Mouse (Mus musculus) heart, postnatal 36 days (tissue): Measurements from ENCODE around the gene Ints3. TPM values are rescaled to one million over a fixed set of nuclear protein-coding genes. Genes with fewer than 3 reads are reported as not detected.

Experiments
- DNase-seq, 2 experiments: peaks; one replicate each; pipeline ENCODE4 v3.0.0; 2021 to 2022
- intact Hi-C: fragments of 180-260 bp; cut with DNase I; formaldehyde crosslinking; loops from one replicate; pipeline ENCODE4 v1.15.1; 2025
- total RNA-seq, 2 experiments: library from RNA; stranded (reverse); gene quantifications; 2 replicates each; pipeline ENCODE4 v1.2.3; 2021

Ints3 gene
- total RNA-seq, result 10 to 100 TPM; 23.7 to 27.9 TPM

DNA sequence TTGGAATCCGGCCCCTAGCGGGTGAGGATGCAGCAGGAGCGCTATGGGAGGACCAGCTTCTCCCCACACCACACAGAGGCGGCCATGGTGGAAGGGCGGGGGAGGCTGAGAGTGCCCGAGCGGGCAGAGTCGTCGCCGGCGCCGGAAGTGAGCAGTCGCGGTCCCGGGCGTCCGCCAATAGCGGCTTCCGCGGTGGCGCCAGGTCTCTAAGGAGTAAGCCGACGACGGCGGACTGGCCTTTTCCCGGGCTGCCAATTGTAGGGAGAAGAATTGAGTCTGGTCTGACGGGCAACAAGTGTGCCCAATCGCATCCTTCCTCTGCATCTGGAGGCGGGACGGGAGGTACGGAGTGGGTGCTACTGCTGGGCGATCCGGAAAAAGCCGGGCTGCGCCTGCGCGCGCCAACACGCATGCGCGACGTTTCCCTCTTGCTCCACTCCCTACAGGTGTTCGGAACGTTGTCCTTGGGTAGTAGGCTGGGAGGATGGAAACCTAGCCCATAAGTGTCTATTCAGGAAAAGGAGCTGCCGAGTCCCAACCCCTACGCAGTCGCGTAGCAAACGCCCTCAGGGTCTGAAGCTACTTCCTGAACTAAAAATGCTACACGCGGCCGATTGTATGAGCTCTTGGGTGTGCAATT is at the start of gene Ints3:
Ints3 (minus strand) TSS at position 242 of the 640 bp plus-strand sequence.
- intact Hi-C loops, result loop anchor here (1.0 kb wide), 2 partner anchors 13 to 32 kb away; partner anchors contain the start of gene Npr1

DNA sequence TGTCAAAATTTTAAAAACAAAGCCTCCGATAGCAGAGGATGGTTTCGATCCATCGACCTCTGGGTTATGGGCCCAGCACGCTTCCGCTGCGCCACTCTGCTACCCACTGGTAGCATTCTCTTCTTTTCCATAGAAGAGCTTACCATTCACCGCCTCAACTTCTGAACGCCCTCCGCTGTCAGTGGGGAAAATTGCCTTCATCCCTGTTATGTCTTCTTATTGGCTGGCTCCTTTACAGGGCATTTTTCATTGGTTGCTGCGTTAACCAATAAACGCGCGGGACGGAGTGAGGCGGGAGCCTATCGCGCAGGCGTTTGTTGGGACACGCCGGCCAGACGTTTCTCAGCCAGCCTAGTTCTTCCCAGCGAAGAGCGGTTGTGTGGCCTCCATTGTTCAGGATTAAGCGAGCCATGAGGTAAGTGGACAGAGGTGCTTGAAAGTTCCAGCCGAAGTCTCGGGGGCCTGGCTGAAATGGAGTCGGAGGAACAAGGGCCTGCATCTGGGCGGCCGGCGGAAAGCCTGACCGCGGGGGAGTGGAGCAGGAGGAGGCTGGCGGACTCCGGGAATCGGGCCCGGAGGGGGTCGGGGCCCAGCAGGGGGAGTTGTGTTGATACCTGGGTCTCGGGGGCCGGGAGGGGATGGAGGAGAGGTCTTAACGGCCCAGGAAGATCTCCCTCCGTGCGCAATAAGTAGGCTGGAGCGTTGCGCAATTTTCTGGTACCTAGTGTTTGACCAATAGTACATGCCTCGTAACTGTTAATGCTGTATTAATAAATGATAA is 42.6 kb upstream of the Ints3 start, which contains the start of gene Ilf2:
Ilf2 (plus strand) TSS at position 296 of the 781 bp plus-strand sequence.
- peak; percentile 92 for DNase-seq
- intact Hi-C loops, result no loop called here

More for the DNA sequence above, at the start of gene Ints3:
- DNase-seq, result peak; percentile 99 to 100

DNA sequence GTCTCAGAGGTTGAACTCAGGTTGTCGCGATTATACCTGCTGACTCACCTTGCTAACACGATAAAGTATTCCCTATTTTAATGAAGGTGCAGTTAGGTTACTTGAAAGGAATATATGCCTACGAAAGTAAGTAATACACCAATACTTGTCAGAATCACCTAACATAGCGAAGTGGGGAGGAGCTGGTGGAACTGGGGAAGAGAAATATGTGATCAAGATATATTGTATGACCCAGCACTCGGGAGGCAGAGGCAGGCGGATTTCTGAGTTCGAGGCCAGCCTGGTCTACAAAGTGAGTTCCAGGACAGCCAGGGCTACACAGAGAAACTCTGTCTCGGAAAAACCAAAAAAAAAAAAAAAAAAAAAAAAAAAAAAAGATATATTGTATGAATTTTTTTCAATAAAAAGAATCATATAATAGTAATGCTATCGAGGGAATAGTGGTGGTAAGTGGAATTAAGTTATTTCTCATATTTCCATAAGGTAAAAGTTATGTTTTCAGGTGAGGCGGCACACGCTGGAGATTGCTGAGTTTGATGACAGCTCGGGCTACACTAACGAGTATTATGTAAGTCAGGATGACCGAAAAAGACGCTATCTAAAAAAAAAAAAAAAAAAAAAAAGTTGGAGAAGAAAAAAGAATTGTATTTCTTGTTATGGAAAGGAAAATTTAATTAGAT is 41.9 kb upstream of the Ints3 start:
- intact Hi-C loops, result no loop called here
- DNase-seq, result no peak

DNA sequence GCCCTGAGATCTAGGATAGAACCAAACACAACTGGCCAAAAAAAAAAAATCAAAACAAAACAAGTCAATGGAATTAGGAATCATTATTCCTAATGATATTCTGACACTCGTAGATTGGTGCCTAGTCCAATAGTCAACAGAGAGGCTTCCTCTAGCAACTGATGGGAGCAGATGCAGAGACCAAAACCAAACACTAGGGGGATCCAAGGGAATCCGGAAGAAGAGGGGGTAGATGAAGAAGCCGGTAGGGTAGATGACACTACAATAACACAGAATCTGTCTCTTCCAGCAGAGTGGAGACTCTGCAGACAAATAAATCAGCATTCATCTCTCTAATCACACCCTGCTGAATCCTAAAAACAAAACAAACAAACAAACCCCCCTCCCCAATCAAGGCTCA is 38.8 kb upstream of the Ints3 start:
- intact Hi-C loops, result no loop called here
- DNase-seq, result peak; percentile 45 to 49

DNA sequence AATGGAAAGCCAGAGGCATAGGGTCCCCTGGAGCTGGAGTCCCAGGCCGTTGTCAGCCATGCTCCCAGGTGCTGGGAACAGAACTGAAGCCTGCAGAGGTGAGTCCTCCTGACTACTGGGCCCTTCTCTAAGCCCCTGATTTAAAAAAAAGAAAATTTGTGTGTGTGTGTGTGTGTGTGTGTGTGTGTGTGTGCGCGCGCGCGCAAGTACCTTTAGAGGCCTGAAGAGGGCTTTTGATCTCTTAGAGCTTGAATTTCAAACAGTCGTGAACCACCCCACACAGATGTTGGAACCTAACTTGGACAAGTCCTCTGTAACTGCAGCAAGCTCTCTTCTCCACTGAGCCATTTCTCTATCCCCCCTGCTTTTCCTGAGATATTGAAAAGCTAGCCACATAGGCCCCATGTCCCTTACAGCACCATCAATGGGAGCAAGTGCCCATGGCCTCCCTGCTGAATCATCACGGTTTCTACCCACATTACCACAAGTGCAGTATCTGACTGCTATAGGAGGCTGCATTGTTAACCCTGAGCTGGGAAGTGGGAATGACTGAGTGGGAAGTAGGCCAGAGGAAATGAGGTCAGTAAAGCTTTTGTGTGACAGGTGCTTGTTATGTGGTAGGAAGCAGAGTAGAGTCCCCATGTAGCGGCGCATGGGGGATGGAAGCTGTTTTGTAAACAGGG is 34.3 kb upstream of the Ints3 start:
- intact Hi-C loops, result loop anchor here (5.0 kb wide), 1 partner anchor 200 kb away; the partner anchor contains the start of gene Dennd4b
- no peak for DNase-seq

DNA sequence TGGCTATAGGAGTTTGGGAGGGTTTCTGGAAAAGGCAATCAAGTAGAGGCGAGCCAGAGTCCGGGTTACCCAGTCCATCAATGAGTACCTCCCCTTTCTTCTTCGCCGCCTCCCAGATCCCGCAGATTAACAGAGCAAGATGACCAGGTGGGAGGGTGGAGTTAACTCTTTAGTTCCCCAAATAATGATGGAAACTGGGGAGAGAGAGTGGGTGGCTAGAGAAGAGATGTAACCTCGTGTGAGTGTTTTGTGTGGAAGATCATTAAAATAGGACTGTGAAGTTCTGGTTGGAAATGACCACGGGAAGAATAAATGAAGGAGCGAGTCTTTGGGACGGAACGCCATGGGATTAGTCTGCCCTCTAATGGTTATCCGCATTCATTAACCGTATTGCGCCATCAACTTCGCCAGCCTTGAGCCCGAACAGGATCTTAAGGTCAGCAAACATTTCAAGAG is 32.9 kb upstream of the Ints3 start:
- DNase-seq, result peak in 1 of 2 experiments; percentile 60
- intact Hi-C loops, result loop anchor here (1.0 to 5.0 kb wide), 2 partner anchors 54 to 199 kb away; partner anchors contain the start of gene Dennd4b

DNA sequence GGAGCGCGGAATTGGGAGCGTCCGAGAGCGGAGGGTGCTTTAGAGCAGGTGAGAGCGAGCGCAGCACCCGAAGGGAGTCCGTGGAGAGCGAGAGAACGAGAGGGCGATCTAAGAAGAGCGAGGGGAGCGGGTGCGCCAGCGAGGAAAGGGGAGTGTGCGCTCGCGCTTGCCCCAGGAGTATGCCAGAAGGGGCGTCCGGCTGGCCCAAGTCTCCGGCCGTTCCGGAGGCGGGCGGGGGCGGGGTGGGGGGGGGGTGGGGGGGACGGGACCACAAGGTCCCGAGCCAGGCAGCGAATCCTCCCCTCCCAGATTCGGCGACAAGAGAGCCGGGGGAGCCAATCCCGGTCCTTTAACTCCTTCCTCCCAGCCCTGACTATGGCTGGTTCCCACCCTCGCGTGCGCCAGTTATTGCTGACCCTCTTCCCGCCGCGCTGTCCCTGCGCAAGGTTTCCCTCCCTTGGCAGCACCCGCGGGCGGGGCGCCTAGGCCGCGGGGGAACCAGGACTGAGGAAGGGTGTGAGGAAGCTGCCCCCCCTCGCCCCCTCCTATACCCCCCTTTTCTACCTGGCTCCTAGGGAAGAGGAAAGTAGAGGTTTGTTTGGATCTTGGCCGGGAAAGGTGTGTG is 32.4 kb upstream of the Ints3 start, which contains the start of gene Npr1:
Npr1 (minus strand) TSS at position 181 of the 625 bp plus-strand sequence.
- intact Hi-C loops, result loop anchor here (1.0 to 5.0 kb wide), 4 partner anchors 19 to 198 kb away; partner anchors contain the start of genes Dennd4b and Ints3

DNA sequence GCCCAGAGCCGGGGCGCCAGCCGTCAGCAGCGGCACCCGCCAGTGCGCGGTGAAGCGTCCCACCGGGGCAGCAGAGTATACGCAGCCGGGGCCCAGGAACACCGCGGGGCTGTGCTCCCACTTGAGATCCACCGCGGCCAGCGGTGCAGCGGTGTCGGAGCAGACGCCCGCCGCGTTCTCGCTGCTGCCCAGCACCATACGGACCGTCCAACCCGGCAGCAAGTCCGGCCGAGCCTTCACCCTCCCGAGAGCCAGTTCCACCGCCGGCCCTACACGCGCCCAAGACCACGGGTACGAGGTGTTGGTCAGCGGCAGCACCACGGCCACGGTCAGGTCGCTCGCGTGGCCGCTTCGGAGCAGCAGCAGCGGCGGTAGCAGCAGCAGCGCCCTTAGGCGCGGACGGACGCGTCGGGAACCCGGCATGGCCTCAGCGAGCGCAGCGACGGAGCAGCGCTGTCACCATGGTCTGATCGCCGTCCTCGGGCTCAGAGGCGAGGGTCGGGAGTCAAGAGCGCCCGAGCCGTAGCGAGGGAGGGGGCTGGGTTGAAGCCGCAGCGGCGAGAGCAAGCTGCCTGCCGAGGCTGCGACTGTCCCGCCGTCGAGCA is 31.8 kb upstream of the Ints3 start:
- peak; percentile 36 to 66 for DNase-seq
- intact Hi-C loops, result loop anchor here (1.0 to 5.0 kb wide), 3 partner anchors 19 to 198 kb away; partner anchors contain the start of genes Dennd4b and Ints3

More for the DNA sequence above, 32.4 kb upstream of the Ints3 start, which contains the start of gene Npr1:
- peak; percentile 66 to 73 for DNase-seq

DNA sequence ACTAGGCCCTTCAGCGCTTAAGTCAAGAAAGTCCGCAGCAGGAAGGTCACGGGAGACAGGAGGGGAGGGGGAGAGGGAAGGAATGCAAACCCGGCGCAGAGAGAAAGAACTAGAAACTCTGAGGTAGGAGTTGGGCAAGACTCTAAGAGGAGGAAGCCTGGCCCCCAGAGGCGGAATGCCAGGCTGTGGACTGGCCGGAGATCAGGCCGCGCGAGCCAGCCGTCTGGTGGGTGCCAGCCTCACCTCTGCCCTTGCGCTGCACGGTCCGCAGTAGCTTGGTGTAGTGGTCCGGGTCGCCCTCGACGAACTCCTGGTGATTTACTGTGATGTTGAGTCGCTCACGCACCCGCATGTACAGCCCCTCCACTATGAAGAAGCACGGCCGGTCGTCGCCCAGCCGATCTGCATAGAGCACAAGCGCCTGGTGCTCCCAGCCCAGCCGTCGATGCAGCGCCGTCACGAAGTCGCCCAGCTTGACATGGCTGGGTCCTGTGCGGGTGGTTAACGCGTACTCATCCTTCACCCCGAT is 31.2 kb upstream of the Ints3 start:
- peak; percentile 45 to 49 for DNase-seq
- intact Hi-C loops, result loop anchor here (1.0 to 5.0 kb wide), 4 partner anchors 18 to 247 kb away; partner anchors contain the start of genes Dennd4b and Ints3

DNA sequence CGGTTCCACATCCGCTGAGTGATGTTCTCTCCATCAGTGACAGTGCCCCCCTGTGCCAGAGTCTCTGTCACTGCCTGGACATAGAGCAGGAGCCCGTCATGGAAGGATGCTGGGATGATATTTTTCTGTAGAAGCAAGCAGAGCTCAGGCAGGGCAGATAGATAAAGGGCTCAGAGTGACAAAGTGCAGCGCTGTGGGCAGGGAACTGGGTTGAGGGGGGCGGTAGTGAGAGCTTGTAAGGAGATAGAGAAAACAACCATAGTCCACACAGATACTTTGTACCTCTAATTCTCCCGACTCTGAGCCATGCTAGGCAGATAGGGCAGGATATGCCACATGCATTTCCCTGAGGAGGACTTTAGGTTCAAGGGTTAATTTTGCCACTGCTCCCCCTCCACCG is 29.2 kb upstream of the Ints3 start:
- DNase-seq, result no peak
- intact Hi-C loops, result loop anchor here (5.0 kb wide), 1 partner anchor 245 kb away; no protein-coding TSS in a partner anchor

DNA sequence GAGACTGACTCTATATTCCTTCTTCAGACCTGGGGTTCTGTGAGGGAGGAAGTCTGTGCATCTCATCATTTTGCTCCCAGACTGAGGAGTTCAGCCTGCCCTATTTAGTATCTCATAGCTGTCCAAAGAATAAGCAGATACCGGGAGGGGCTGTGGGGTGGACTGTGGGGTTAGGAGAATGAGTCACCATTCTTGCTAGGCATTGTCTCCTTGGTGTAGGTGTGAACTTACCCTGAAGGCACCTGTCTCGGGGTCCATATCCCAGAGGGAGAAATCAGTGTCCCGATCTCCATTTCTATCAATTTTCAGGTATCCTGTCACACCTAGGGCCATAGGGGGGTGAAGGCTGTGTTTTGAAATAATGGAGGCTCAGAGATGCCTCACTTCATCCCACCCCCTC is 28.5 kb upstream of the Ints3 start:
- DNase-seq, result no peak
- intact Hi-C loops, result loop anchor here (5.0 kb wide), 1 partner anchor 245 kb away; no protein-coding TSS in a partner anchor

DNA sequence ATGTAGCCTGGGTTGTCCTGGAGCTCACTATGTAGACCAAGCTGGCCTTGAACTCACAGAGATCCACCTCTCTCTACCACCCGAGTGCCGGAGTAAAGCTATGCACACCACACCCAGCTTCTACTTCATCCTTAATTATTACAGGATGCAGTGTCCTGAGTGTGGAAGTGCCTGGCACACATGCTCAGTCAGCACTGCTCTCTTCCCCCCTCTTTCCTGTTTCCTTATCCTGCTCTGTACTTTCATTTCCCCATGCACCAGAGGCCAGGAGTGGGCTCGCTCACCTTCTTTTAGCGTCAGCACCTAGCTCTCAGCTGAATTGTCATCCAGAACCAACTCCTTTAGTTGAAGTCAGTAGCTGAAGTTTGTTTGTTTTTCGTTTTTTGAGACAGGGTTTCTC is 26.9 kb upstream of the Ints3 start:
- intact Hi-C loops, result loop anchor here (5.0 kb wide), 1 partner anchor 243 kb away; no protein-coding TSS in a partner anchor
- DNase-seq, result no peak

DNA sequence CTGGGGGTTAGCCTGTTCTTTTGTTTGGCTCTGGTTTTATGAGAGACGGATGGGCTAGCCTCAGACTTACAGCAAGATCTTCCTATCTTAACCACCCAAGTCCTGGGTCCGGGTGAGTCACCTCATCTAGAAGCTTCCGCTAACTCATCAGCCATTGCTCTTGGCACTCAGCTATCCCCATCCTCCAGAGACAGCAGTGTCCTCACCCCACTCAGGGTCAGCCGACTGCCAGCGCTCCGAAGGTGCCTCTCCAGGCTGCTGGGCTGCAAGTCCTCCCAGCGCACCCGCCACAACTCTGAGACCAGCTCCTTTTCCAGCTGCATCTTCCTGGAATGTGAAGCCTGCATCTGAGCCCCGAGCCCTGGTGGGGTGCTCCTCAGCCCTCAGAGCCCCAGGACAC is 26.3 kb upstream of the Ints3 start:
- intact Hi-C loops, result loop anchor here (5.0 kb wide), 1 partner anchor 242 kb away; no protein-coding TSS in a partner anchor
- DNase-seq, result no peak

DNA sequence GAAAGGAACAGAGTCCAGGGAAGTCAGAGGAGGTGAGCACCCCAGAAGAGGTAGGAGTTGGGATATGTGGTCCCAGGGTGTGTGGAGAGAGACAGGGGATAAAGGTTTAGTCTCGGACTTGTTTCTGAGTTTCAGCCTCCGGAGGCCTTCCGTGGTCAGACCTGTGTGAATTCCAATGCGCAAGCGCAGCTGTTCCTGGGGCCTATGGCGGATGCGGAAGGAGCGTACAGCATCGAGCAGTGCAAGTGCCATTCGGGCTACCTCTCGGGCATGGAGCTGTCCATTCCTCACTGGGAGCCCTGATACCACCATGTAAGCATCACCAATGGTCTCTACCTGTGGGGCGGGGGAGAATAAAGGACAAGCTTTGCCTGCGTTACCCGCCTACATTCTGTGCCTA is 21.5 kb upstream of the Ints3 start:
- DNase-seq, result no peak
- intact Hi-C loops, result no loop called here

DNA sequence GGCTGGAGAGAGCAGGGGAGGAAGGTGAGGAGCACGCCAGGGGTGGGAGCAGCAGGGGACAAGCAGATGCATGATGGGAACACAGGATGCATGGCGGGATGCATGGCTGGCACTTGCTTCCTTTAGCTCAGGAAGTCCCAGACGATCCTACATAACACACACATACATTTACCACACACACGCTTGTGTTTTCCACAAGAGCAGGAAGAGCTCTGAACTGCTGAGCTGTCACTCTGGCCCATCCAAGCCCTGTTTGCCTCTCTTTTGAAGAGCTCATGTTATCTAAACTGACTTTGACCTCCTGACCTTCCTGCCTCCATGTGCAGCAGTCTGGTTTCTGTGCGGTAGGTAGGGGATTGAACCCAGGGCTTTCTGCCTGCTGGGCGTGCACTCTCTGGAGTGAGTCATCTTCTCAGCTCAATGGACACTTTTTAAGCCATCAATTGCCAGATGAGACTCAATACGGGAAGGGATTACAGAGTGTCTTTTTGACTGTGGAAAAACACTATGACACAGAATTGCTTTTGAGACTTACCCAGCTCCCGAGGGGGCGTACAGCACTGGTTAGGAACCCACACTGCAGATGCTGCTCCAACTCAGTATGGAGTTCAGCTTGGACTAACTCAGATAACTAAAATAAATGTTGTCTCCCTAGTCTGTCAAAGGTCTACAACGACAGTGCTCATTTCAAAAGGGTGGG is 18.1 kb upstream of the Ints3 start:
- intact Hi-C loops, result no loop called here
- DNase-seq, result no peak

DNA sequence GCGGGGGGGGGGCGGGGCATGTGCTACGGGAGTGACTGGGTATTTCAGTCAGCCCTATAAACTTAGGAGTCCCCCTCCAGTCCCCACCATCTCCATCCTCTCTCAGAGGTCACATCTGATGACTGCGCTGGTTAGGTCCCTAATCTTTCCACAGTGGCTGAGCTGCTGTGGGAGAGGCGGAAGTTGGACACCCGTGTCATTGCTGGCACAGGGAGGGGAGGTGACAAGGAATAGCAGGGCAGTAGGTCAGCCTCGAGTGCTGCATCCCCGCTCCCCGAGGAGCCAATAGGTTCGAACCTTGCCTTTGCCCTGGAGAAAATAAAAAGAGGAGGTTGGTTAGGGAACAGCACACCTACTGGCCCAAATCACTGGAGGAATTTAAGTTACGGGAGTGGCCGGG is 17.5 kb upstream of the Ints3 start:
- intact Hi-C loops, result no loop called here
- no peak for DNase-seq

DNA sequence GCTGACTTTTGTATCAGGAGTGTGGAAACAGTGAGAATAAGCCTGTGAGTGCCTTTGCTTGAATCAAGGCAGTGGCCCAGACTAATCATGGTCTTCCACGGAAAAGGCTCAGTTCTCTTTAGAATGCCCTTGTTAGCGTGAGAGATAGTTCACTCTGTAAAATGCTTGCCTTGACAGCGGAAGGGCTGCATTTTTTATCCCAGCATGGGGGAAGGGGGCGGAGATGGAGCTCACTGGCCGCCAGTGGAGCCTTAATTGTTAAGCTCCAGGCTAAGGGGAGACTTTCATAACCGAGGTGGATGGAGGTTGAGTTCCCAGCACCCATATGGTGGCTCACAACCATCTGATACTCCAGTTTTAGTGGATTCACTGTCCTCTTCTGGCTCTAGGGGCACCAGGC is 15.2 kb upstream of the Ints3 start:
- no peak for DNase-seq
- intact Hi-C loops, result loop anchor here (10.0 kb wide), 1 partner anchor 584 kb away; no protein-coding TSS in a partner anchor

DNA sequence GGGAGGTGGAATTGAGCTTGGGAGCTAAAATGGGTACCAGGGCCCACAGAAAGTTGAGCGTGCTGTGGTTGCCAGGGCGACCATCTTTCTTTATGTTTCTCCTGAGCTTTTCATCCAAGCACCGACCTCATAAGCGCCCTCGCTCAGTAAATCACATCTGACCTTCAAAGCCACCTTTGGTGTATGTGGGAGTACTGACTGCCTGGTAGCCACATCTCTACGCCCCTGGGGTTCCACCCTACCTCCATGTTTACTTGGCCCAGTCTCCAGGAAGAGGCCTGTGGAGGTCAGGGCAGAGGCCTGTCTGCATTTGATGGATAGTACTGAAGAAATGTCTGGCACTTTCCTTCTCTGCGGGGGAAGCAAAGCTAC is 13.7 kb upstream of the Ints3 start:
- no peak for DNase-seq

More for the DNA sequence above, 13.7 kb upstream of the Ints3 start:
- intact Hi-C loops, result loop anchor here (10.0 kb wide), 1 partner anchor 582 kb away; no protein-coding TSS in a partner anchor
